Mouse (Mus musculus) bone marrow, adult 2 months (tissue): ENCODE results near the gene Fcrla.

Experiments used
- CTCF ChIP-seq: fragments of 200-500 bp; IDR thresholded peaks from 2 replicates; pipeline ENCODE4 v1.5.1; 2011; ENCODE audit warnings: low read length, control low read depth; ENCODE audit not compliant: control insufficient read depth, insufficient read depth
- POLR2A ChIP-seq: fragments of 200-500 bp; IDR thresholded peaks from 2 replicates; pipeline ENCODE4 v1.6.1; 2011; ENCODE audit warnings: low read depth, mild to moderate bottlenecking, control low read depth, low read length, borderline replicate concordance; ENCODE audit not compliant: control insufficient read depth

GRCm38 (mm10) chr1:170884390-170884789 is 43.0 kb downstream of the Fcrla start:
- no peak for TF ChIP-seq POLR2A
- no peak for TF ChIP-seq CTCF
